14 mouse cellular contexts compared by ENCODE assay signal in genomic region chr6:147261616-147262015, GRCm38 (mm10). TPM values are rescaled to one million over a fixed set of nuclear protein-coding genes. Genes with fewer than 3 reads are reported as not detected.
DNase-seq lines count a peak whose midpoint lies in the region; ATAC-seq and TF ChIP-seq lines count a peak whose summit lies in the region.
"Had no signal": no experiment of that assay in that cellular context is flagged by ENCODE, and none has a peak within 500 bp of the region (broad histone marks: within the 10 kb centered on the region; RNA-seq: fewer than 3 reads in every experiment).

No protein-coding gene starts in this region.

- H3K4me1 ChIP-seq in heart, embryonic 11.5 days (ENCODE audit: control insufficient read depth, insufficient read depth, low read length), result peaks cover 4% of the 10 kb centered on the region; the same call in 1 of the 2 replicates
- no peaks in the 10 kb centered on the region for H3K4me1 ChIP-seq in lung, postnatal 0 days (ENCODE audit: insufficient read depth, low read depth, low read length)
- H3K4me1 ChIP-seq in limb, embryonic 15.5 days, result peaks cover 19% of the 10 kb centered on the region
- H3K4me1 ChIP-seq in kidney, embryonic 15.5 days, result peaks cover 14% of the 10 kb centered on the region

- H3K4me3 ChIP-seq in heart, embryonic 11.5 days (ENCODE audit: low read depth, low read length), result no peak overlapping the region
- no peak overlapping the region for H3K4me3 ChIP-seq in lung, postnatal 0 days (ENCODE audit: low read depth, low read length)
- H3K4me3 ChIP-seq in limb, embryonic 15.5 days, result peak overlapping the region; percentile 52
- H3K4me3 ChIP-seq in kidney, embryonic 15.5 days (replicated peaks), result no peak overlapping the region
- H3K4me3 ChIP-seq: liver, embryonic 15.5 days; neural tube, embryonic 12.5 days had no signal

- no peak overlapping the region for H3K27ac ChIP-seq in heart, embryonic 11.5 days (ENCODE audit: low read depth, low read length)
- H3K27ac ChIP-seq in lung, postnatal 0 days (ENCODE audit: low read length), result no peak overlapping the region
- no peak overlapping the region for H3K27ac ChIP-seq in limb, embryonic 15.5 days
- no peak overlapping the region for H3K27ac ChIP-seq in kidney, embryonic 15.5 days
- H3K27ac ChIP-seq: liver, embryonic 15.5 days; neural tube, embryonic 12.5 days had no signal

- no peak for TF ChIP-seq POLR2A in brain, embryonic 14.5 days (IDR thresholded peaks at IDR 0.05; ENCODE audit: borderline replicate concordance, extremely low read depth, insufficient read depth, insufficient read length, poor library complexity, severe bottlenecking)

- WGBS in heart, embryonic 11.5 days (ENCODE audit: insufficient replicate concordance), result 56% methylated on average over 3 of the region's 3 CpGs
- 27% methylated on average over 3 of the region's 3 CpGs for WGBS in lung, postnatal 0 days
- 23% methylated on average over 3 of the region's 3 CpGs for WGBS in limb, embryonic 15.5 days
- 44% methylated on average over 3 of the region's 3 CpGs for WGBS in kidney, embryonic 15.5 days

- no peak overlapping the region for H3K9ac ChIP-seq in heart, embryonic 11.5 days (ENCODE audit: low read depth, low read length)
- no peak overlapping the region for H3K9ac ChIP-seq in lung, postnatal 0 days (replicated peaks; ENCODE audit: low read depth)
- no peak overlapping the region for H3K9ac ChIP-seq in limb, embryonic 15.5 days
- no peak overlapping the region for H3K9ac ChIP-seq in kidney, embryonic 15.5 days
- H3K9ac ChIP-seq: liver, embryonic 15.5 days; neural tube, embryonic 12.5 days had no signal

- TF ChIP-seq CTCF in lung, postnatal 0 days (IDR thresholded peaks at IDR 0.05), result no peak
- TF ChIP-seq CTCF in brain, embryonic 14.5 days (IDR thresholded peaks at IDR 0.05; ENCODE audit: borderline replicate concordance, extremely low read depth, insufficient read depth, insufficient read length), result no peak

- H3K36me3 ChIP-seq in heart, embryonic 11.5 days (ENCODE audit: control insufficient read depth, insufficient read depth, low read length), result no peaks in the 10 kb centered on the region
- H3K36me3 ChIP-seq in lung, postnatal 0 days (ENCODE audit: insufficient read depth, low read length), result no peaks in the 10 kb centered on the region
- H3K36me3 ChIP-seq in limb, embryonic 15.5 days, result no peaks in the 10 kb centered on the region
- H3K36me3 ChIP-seq in kidney, embryonic 15.5 days, result no peaks in the 10 kb centered on the region
- H3K36me3 ChIP-seq: liver, embryonic 15.5 days; neural tube, embryonic 12.5 days had no signal

- ATAC-seq in heart, embryonic 11.5 days (replicated peaks; ENCODE audit: insufficient number of reproducible peaks, low FRiP score, low TSS enrichment), result no peak
- no peak for ATAC-seq in lung, postnatal 0 days
- no peak for ATAC-seq in limb, embryonic 15.5 days (ENCODE audit: insufficient number of reproducible peaks, low FRiP score, low TSS enrichment, low read depth)
- ATAC-seq in kidney, embryonic 15.5 days (replicated peaks; ENCODE audit: low FRiP score), result no peak
- ATAC-seq: midbrain, embryonic 16.5 days had no signal

- H3K27me3 ChIP-seq in heart, embryonic 11.5 days (ENCODE audit: control insufficient read depth, insufficient read depth, low read length), result peaks cover 45% of the 10 kb centered on the region
- H3K27me3 ChIP-seq in lung, postnatal 0 days (replicated peaks; ENCODE audit: insufficient read depth, low read length), result peaks cover 12% of the 10 kb centered on the region
- H3K27me3 ChIP-seq in limb, embryonic 15.5 days, result peaks cover 29% of the 10 kb centered on the region
- H3K27me3 ChIP-seq in kidney, embryonic 15.5 days, result peaks cover 59% of the 10 kb centered on the region

- no peak overlapping the region for H3K4me2 ChIP-seq in heart, embryonic 11.5 days
- no peak overlapping the region for H3K4me2 ChIP-seq in lung, postnatal 0 days (replicated peaks; ENCODE audit: low read depth, low read length)
- H3K4me2 ChIP-seq in limb, embryonic 15.5 days, result peak overlapping the region; percentile 93; the same call in 1 of the 2 replicates
- no peak overlapping the region for H3K4me2 ChIP-seq in kidney, embryonic 15.5 days
- H3K4me2 ChIP-seq: liver, embryonic 15.5 days; neural tube, embryonic 12.5 days had no signal

- H3K9me3 ChIP-seq in heart, embryonic 11.5 days (replicated peaks; ENCODE audit: control insufficient read depth, low read length), result no peaks in the 10 kb centered on the region
- no peaks in the 10 kb centered on the region for H3K9me3 ChIP-seq in lung, postnatal 0 days (ENCODE audit: low read length)
- H3K9me3 ChIP-seq in limb, embryonic 15.5 days, result no peaks in the 10 kb centered on the region
- H3K9me3 ChIP-seq in kidney, embryonic 15.5 days (replicated peaks), result no peaks in the 10 kb centered on the region
- H3K9me3 ChIP-seq: liver, embryonic 15.5 days; neural tube, embryonic 12.5 days had no signal

- peak; percentile 33 for DNase-seq in heart, adult 11 months
- DNase-seq in lung, postnatal 0 days (ENCODE audit: low spot score), result peak; percentile 52
- no peak for DNase-seq in lung, postnatal 4 days
- DNase-seq in brain, embryonic 14.5 days (ENCODE audit: low read depth), result peak; percentile 49
- DNase-seq: cerebellum, postnatal 10 days; kidney, adult 8-10 months; kidney, postnatal 4 days; thymus, postnatal 14 days had no signal

- TF ChIP-seq EP300 in lung, postnatal 0 days (IDR thresholded peaks at IDR 0.05), result no peak

RNA-seq across cellular contexts. Expression of gene Pthlh, which starts 2.4 kb away (rescaled TPM):
- 1.9 and 2.7 TPM in 2 replicates for polyA plus RNA-seq in heart, embryonic 11.5 days (2014; fragmentation: Nextera tagmentation; extraction: Ambion mirVana)
- polyA plus RNA-seq in lung, postnatal 0 days (2015; fragmentation: Nextera tagmentation; extraction: Ambion mirVana), result 1.2 and 1.5 TPM in 2 replicates
- polyA plus RNA-seq in brain, embryonic 14.5 days (2012; rRNA removed), result 1.6 and 3.2 TPM in 2 replicates
- 9.7 and 11.4 TPM in 2 replicates for polyA plus RNA-seq in limb, embryonic 15.5 days (2015; fragmentation: Nextera tagmentation; extraction: Ambion mirVana)
- polyA plus RNA-seq in kidney, embryonic 15.5 days (2015; fragmentation: Nextera tagmentation; extraction: Ambion mirVana), result 1.2 and 1.4 TPM in 2 replicates
- polyA plus RNA-seq: liver, embryonic 15.5 days had no signal

Comparison
In these comparisons a context has a peak if more than half of its experiments do, and no peak if none do; other contexts are left out.
1. DNase-seq: peak in heart, adult 11 months (single experiment), lung, postnatal 0 days (single experiment) and brain, embryonic 14.5 days (single experiment); none in lung, postnatal 4 days (0 of 2).